Mouse (Mus musculus): ENCODE measurements at regions not wholly inside any gene's neighbourhood (a gene's known extent, or its start where the extent isn't known, plus 50 kb on each side); places are given as distances from the start of the nearest gene placed in this dataset.
A peak's percentile ranks its signal among the peaks of the same experiment; 100 is the strongest.

GRCm38 (mm10) chr14:61817711-61818110 is 210.5 kb downstream of the Kcnrg start:
- no peaks in the 10 kb centered on the region for H3K27me3 ChIP-seq (replicated peaks; ENCODE audit: insufficient read depth, low read length)
- H3K4me1 ChIP-seq (ENCODE audit: insufficient read depth, low read depth, low read length) = no peaks in the 10 kb centered on the region
- DNase-seq (ENCODE audit: low spot score) = no peak
- H3K4me3 ChIP-seq (ENCODE audit: low read depth, low read length) = no peak overlapping the region
- TF ChIP-seq EP300 (IDR thresholded peaks at IDR 0.05) = no peak
- no peak for TF ChIP-seq CTCF (IDR thresholded peaks at IDR 0.05)
- no peaks in the 10 kb centered on the region for H3K9me3 ChIP-seq (ENCODE audit: low read length)
- WGBS = 31% methylated on average over 11 of the region's 11 CpGs
- no peaks in the 10 kb centered on the region for H3K36me3 ChIP-seq (ENCODE audit: insufficient read depth, low read length)
- H3K27ac ChIP-seq (ENCODE audit: low read length) = no peak overlapping the region
- no peak for ATAC-seq
- H3K4me2 ChIP-seq (replicated peaks; ENCODE audit: low read depth, low read length) = no peak overlapping the region
- no peak overlapping the region for H3K9ac ChIP-seq (replicated peaks; ENCODE audit: low read depth)

DNA sequence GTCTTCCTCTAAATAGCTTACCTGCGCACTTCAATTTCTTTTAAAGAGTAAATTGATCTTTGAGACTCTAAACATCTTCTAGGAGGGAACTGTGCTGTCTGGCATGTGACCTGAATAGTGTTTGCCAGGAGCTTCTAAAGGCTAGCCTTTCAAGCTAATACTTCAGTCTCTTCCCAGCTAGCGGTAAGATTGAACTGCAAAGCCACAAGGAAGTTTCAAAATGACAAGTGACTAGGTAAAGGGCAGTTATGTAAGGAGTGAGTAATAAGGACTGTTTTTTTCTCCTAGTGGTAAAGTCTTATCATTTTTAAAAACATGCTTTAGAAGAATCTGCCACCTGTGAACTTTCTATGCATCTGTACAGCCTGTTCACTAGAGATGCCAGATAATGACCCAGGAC is 211.1 kb downstream of the Kcnrg start:
- H3K9ac ChIP-seq (replicated peaks; ENCODE audit: low read depth) = no peak overlapping the region
- H3K4me1 ChIP-seq (ENCODE audit: insufficient read depth, low read depth, low read length) = no peaks in the 10 kb centered on the region
- no peaks in the 10 kb centered on the region for H3K36me3 ChIP-seq (ENCODE audit: insufficient read depth, low read length)
- H3K9me3 ChIP-seq (ENCODE audit: low read length) = no peaks in the 10 kb centered on the region
- DNase-seq (ENCODE audit: low spot score) (no peak), ATAC-seq (no peak)
- no peaks in the 10 kb centered on the region for H3K27me3 ChIP-seq (replicated peaks; ENCODE audit: insufficient read depth, low read length)
- H3K4me3 ChIP-seq (ENCODE audit: low read depth, low read length) = no peak overlapping the region
- WGBS = 81% methylated on average over 2 of the region's 2 CpGs
- H3K27ac ChIP-seq (ENCODE audit: low read length) = no peak overlapping the region
- TF ChIP-seq EP300 (IDR thresholded peaks at IDR 0.05) (no peak), CTCF (IDR thresholded peaks at IDR 0.05) (no peak)
- no peak overlapping the region for H3K4me2 ChIP-seq (replicated peaks; ENCODE audit: low read depth, low read length)

GRCm38 (mm10) chr14:61819251-61819650 is 212.0 kb downstream of the Kcnrg start:
- Histone ChIP-seq H3K9me3 (ENCODE audit: low read length) (no peaks in the 10 kb centered on the region), H3K27ac (ENCODE audit: low read length) (no peak overlapping the region), H3K4me3 (ENCODE audit: low read depth, low read length) (no peak overlapping the region), H3K4me2 (replicated peaks; ENCODE audit: low read depth, low read length) (no peak overlapping the region), H3K4me1 (ENCODE audit: insufficient read depth, low read depth, low read length) (no peaks in the 10 kb centered on the region), H3K36me3 (ENCODE audit: insufficient read depth, low read length) (no peaks in the 10 kb centered on the region), H3K9ac (replicated peaks; ENCODE audit: low read depth) (no peak overlapping the region), H3K27me3 (replicated peaks; ENCODE audit: insufficient read depth, low read length) (no peaks in the 10 kb centered on the region)
- WGBS = 87% methylated on average over 2 of the region's 2 CpGs
- DNase-seq (ENCODE audit: low spot score) (no peak), ATAC-seq (no peak)
- TF ChIP-seq EP300 (IDR thresholded peaks at IDR 0.05) (no peak), CTCF (IDR thresholded peaks at IDR 0.05) (no peak)

DNA sequence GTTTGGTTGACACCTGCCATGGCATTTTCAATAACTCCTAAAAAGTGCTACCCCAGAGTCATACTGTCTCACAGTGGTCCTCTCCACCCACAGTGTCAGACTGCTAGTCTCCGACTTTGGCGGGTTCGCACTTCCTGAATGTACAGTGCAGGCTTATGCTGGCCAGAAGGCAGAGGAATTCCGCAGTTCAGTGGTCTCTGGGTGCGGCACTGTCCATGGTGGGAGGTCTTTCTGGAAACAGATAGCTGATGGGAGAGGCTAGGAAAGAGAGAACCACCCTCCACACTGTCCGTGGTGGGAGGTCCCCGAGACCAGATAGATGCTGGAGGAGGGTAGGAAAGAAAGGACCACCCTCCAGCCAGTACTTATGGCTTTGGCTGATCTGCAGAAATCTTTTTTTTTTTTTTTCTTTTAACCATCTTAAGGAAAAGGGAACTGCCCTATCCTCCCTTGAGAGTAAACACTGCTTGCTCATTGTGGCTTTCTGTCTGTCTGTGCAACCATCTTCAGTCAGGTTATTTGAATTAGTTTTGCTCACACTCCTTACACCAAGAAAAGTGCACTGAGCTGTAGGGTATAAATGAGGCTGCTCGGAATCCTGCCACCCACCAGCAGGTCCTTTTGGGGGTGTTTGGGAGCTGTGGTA is 227.2 kb downstream of the Kcnrg start:
- TF ChIP-seq CTCF (IDR thresholded peaks at IDR 0.05) (no peak), EP300 (IDR thresholded peaks at IDR 0.05) (no peak)
- Histone ChIP-seq H3K4me1 (ENCODE audit: insufficient read depth, low read depth, low read length) (no peaks in the 10 kb centered on the region), H3K4me3 (ENCODE audit: low read depth, low read length) (no peak overlapping the region), H3K27ac (ENCODE audit: low read length) (no peak overlapping the region), H3K4me2 (replicated peaks; ENCODE audit: low read depth, low read length) (no peak overlapping the region), H3K36me3 (ENCODE audit: insufficient read depth, low read length) (no peaks in the 10 kb centered on the region), H3K27me3 (replicated peaks; ENCODE audit: insufficient read depth, low read length) (no peaks in the 10 kb centered on the region), H3K9ac (replicated peaks; ENCODE audit: low read depth) (no peak overlapping the region), H3K9me3 (ENCODE audit: low read length) (no peaks in the 10 kb centered on the region)
- ATAC-seq = peak; percentile 32
- WGBS = 33% methylated on average over 8 of the region's 8 CpGs
- peak; percentile 34 for DNase-seq (ENCODE audit: low spot score)

DNA sequence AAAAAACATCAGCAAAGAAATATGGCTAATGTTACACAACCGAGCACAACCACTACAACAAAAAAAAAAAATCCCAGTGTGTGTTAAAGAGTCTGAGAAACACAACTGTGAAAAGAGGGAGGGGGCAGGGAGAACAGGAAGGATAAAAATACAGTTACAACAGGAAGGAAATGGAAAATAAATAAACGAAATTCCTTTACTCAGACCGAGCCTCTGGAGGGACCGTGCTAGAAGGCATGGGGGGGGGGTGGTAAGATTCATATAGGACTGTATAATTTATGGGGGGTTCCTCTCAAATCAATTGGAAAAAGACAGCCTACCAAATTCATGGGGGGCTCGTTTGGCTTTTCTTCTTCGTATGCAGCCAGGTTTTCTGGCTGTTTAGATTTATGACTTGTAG is 228.5 kb downstream of the Kcnrg start:
- H3K27ac ChIP-seq (ENCODE audit: low read length) = 0 out of 2 replicates have a peak overlapping the region, but pooled peaks have one; percentile 11
- H3K36me3 ChIP-seq (ENCODE audit: insufficient read depth, low read length) = no peaks in the 10 kb centered on the region
- ATAC-seq (peak; percentile 17; the same call in 1 of the 2 replicates), DNase-seq (ENCODE audit: low spot score) (peak; percentile 42)
- no peak overlapping the region for H3K4me3 ChIP-seq (ENCODE audit: low read depth, low read length)
- no peaks in the 10 kb centered on the region for H3K9me3 ChIP-seq (ENCODE audit: low read length)
- H3K4me1 ChIP-seq (ENCODE audit: insufficient read depth, low read depth, low read length) = no peaks in the 10 kb centered on the region
- whole genome bisulfite sequencing = 17% methylated on average over 6 of the region's 6 CpGs
- no peak overlapping the region for H3K4me2 ChIP-seq (replicated peaks; ENCODE audit: low read depth, low read length)
- H3K27me3 ChIP-seq (replicated peaks; ENCODE audit: insufficient read depth, low read length) = no peaks in the 10 kb centered on the region
- no peak overlapping the region for H3K9ac ChIP-seq (replicated peaks; ENCODE audit: low read depth)
- TF ChIP-seq EP300 (IDR thresholded peaks at IDR 0.05) (peak; percentile 51; the same call in 1 of the 2 replicates), CTCF (IDR thresholded peaks at IDR 0.05) (no peak)

GRCm38 (mm10) chr14:61836231-61836630 is 229.0 kb downstream of the Kcnrg start:
- DNase-seq (ENCODE audit: low spot score) (no peak), ATAC-seq (no peak; the same call in 1 of the 2 replicates)
- WGBS = 47% methylated on average over 6 of the region's 6 CpGs
- H3K36me3 ChIP-seq (ENCODE audit: insufficient read depth, low read length) = no peaks in the 10 kb centered on the region
- no peaks in the 10 kb centered on the region for H3K27me3 ChIP-seq (replicated peaks; ENCODE audit: insufficient read depth, low read length)
- H3K4me1 ChIP-seq (ENCODE audit: insufficient read depth, low read depth, low read length) = no peaks in the 10 kb centered on the region
- TF ChIP-seq EP300 (IDR thresholded peaks at IDR 0.05) (no peak), CTCF (IDR thresholded peaks at IDR 0.05) (no peak)
- no peaks in the 10 kb centered on the region for H3K9me3 ChIP-seq (ENCODE audit: low read length)
- H3K4me3 ChIP-seq (ENCODE audit: low read depth, low read length) = no peak overlapping the region
- no peak overlapping the region for H3K9ac ChIP-seq (replicated peaks; ENCODE audit: low read depth)
- H3K27ac ChIP-seq (ENCODE audit: low read length) = no peak overlapping the region
- no peak overlapping the region for H3K4me2 ChIP-seq (replicated peaks; ENCODE audit: low read depth, low read length)
